Mouse (Mus musculus) 3134 (cell line): ENCODE measurements at regions not wholly inside any gene's neighbourhood (a gene's known extent, or its start where the extent isn't known, plus 50 kb on each side); places are given as distances from the start of the nearest gene placed in this dataset.
A peak's percentile ranks its signal among the peaks of the same experiment; 100 is the strongest.
"Not testable (repeated sequence)": the region's sequence is repeated elsewhere in the genome, so short reads cannot be mapped to it uniquely, and the experiment has no call there.

Experiments used
- DNase-seq: peaks from one replicate; pipeline ENCODE4 v3.0.0-alpha.2; 2011; ENCODE audit warnings: low spot score; ENCODE audit not compliant: insufficient read length; ENCODE audit errors: extremely low read depth

DNA sequence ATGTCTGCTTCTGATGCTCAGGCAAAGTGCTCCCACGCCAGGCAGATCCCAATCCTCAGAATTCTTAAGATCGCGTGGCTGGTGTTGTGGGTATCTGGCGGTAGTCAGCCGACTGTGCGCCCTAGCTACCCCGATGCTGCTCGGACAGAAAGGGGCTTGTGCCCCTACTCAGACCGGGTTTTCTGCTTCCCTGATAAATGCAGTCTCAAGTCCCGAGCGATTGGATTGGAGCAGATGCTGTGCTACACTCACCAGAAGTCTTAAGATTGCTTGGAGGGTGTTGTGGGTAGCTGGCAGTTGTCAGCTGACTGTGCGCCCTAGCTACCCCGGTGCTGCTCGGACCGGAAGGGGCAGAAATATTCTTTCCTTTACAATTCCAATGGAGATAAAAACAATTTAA lies 99.3 kb downstream of the Gm7489 start:
- DNase-seq = not testable (repeated sequence)

DNA sequence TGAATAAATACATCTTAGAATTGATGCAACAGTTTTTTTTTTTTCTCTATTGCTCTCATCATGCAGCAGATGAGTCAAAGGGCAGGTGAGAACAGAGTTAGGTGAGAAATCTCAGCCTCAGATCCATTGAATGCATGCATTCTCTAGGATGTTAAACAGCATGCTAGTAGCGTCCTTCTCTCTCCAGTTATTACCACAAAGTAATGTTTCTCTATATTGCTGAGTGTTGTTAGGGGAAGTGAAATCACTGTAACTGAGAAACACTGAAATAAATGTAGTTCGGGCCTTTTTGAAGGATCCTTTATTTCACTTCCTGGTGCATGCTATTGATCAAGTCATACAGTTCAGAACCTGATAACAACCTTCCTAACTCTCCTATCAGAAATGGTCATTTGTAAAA lies 105.2 kb downstream of the Gm7489 start:
- DNase-seq = no peak

DNA sequence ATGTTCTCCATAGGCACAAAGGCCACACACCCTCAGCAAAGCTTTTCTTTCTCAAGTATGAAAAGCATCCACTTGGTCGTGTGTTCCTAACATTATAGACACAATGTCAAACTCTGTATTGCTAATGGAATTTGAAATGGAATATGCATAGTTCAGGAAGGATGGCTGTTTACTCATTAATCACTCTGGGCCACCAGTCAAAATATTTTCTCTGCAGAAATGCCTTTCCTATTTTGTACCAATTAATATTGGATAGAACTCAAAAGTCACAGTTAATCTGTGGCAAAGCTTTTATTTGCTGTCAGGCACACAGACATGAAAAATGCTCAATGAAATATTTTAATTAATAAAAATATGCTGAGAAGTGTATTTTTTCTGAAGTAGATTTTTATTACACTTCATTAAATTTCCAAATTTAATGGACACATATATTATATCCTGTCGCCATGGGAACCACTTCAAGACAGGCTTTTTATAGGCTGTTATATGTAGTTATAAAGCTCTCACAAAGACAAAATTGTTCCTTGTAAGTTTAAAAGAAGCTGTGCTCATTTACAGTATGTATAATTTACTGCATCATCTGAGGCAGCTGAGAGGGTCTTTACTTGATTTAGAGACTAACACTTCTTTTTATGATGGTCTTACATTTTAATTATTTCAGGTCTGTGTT lies 110.6 kb downstream of the Gm7489 start:
- DNase-seq = no peak

DNA sequence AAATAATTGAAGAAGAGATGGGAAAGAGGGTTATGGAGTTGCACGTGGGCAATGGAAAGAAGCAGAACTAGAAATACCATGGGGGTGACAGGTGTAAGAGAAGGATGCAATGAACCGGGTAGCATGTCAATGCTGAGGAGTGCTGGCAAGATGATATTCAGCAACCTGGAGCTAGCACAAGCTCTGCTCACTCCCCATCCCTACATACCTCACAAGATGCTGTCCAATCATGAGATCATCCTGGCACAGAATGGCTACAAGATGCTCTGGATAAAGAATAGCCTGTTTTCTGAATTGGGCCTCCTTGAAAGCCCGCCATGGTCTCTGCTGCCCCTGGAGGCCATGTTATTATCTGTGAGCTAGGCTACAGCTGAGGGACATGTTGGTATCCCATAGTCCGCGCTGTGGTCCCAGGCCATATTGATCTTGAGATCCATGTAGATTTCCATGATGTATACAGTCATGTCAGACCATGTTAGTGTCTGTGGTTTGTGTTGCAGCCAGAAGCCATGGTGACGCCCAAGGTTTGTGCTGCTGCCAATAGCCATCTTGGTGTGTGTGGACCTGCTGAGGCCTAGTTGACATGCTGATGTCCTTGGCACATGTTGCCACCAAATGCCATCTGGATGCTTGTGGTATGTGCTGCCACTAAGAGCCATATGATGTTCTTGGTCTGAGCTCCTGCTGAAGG lies 114.0 kb downstream of the Gm7489 start:
- no peak for DNase-seq

DNA sequence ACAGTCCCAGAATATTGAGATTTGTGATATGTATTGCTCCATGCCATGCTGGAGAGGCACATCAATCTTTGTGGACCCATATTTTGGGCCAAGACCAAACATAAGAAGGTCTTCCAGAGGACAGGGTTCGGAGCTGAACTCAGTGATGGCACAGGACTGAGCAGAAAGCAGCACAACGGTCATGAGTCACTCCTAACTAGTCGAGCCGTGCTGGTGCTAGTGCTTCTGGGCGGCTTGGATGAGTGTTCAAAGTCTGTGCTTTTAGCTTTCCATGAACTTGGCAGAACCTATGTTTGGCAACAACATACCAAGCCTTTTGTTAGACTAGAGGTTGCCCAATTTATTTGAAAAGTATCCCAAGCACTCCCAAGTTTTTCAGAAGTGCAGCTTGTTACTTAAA lies 149.1 kb downstream of the Gm7489 start:
- no peak for DNase-seq

DNA sequence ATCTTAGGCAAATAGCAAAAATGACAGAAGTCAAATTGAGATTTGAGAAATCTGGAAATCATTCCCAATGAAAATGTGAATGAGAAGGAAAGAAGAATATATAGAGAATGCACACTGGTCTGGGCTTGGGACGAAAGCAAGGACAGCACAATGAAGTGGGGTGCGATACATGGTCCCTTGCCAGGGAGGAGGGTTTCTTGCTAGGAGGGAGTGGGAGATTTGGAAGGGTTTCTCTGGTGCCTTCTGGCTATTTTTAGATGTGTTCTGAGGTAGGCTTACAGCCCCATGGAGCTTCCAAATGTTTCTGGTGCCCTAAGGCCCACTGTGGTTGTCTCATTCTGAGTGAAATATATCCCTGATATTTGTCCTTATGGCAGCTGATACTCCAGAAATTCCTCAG lies 166.0 kb downstream of the Gm7489 start:
- no peak for DNase-seq

DNA sequence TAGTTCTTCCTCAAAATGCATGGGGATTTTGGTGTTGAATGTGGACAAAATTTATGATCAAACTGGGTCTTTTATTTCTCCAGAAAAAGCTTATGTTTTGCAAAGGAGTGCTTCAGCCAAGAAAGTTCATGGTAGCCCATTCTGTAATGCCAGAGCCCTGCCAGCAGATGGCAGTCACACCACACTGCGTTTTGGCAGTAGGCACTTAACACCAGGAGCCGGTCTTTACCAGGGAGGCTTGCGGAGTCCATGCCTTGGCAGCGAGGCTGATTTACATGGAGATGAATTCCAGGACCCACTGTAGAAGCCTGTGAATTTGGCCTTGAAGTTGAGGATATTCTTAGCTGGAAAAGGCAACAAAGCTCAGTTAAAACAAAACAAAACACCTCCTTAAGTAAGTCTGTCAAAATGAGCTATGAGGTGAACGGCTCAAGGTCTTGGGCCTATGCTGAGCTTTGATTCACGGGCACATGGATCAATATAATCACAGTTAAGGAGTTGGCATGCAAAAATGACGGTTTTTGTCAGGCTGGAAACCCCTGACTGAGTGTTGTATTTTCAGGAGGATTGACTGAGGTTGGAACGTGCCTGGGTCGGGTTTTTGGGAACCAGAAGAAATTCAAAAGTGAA lies 185.4 kb downstream of the Gm7489 start:
- peak; percentile 26 for DNase-seq

DNA sequence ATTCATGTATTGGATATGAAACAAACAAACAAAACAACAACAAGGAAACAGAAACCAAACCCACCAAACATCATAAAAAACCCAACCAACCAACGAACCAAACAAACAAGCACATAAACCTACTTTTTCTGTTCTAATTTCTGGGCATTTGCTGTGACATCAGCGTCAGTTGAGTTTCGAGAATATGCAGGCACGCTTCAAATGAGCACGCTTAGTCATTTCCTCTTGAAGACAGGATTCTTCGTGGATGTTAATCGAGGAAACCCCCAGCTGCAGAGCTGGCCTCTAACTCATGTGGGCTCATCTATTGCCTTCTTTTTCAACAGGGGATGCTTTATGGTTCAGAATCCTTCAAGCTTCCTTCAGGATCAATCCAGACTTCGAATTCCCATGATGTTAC lies 187.0 kb downstream of the Gm7489 start:
- no peak for DNase-seq

DNA sequence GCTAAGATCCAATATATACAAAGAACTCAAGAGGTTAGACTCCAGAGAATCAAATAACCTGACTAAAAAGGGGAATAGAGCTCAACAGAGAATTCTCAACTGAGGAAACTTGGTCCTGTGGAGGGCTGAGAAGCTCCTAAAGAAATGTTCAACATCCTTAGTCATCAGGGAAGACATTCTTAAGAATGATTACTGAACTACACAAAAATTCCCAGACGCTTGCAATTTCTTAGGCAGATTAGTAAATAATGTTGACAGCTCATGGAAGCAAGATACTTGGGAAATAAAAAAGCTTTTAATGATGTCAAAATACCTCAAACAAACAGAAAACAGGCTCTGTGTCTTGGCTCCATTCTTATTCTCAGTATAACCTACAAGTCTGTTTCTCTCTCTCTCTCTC lies 206.6 kb downstream of the Gm7489 start:
- DNase-seq = no peak

DNA sequence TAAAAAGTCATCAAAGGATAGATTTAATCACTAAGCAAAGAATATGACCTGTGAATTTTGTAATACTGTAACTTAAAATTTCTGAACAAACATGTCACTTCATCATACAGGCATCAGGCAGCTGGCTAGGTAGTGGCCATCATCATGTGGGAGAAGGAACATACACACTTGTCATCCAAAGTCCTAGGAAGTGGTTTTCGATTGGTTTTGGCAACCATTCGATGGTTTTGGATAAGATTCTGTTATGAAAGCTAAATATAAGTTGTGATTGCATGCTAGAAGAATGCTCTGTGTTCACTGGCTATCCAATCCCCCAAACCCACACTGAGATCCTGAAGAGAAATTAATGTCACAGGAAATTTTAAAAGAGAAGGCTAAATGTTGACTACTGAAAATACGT lies 207.7 kb downstream of the Gm7489 start:
- no peak for DNase-seq

DNA sequence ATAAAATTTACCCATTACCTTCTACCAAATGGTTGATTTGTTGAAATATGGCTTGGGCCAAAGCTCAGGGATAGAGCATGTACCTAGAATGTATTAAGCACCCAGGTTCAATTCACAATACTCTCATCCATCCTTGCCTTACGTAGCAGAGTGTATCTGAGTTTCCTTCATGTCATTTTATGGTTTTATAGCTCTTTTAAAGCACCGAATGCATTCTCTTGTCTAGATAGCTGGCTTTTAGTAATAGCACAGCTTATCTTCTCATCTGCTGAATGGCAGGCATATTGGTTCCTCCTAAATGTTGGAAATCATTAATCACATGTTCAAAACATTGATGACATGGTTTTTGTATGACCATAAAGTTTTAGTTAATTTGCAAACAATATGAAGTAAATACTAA lies 212.8 kb downstream of the Gm7489 start:
- no peak for DNase-seq

DNA sequence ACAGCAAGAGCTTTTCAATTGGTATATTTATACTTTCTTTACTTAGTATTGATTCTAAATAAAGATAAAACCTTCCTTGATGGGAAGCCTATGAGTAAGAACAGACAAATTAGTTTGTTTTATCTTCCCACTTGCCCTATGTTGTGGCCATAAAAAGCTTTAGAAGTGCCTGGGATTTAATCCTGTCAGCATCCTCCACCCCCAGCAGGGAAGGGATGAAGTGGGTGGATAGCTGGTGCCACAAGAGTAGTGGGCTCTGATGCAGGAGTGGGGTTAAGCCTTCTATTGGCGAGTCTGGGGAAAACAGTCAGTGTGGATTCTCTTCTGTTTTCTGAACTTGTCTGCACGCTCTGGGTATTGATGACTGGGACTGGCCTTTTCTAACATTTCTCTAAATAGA lies 227.7 kb downstream of the Gm7489 start:
- DNase-seq = no peak

DNA sequence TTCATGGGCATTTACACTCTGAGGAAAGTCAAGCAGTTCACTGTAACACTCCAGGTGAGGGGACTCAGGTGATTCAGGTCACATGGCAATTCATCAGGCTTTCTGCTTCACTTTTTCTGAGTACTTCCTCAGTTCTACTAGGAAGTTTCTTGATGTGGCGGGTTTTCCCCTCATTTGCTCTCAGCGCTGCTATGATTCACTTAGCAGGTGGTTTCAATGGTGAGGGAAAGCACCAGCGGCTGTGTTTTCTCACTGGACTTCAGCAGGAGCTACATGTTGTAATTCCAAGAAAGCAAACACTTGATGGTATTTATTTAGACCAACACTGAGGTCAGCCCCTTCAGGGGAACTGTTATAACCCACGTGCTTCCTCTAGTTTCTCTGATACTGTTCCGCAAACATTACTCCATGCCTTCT lies 229.4 kb downstream of the Gm7489 start:
- DNase-seq = no peak

DNA sequence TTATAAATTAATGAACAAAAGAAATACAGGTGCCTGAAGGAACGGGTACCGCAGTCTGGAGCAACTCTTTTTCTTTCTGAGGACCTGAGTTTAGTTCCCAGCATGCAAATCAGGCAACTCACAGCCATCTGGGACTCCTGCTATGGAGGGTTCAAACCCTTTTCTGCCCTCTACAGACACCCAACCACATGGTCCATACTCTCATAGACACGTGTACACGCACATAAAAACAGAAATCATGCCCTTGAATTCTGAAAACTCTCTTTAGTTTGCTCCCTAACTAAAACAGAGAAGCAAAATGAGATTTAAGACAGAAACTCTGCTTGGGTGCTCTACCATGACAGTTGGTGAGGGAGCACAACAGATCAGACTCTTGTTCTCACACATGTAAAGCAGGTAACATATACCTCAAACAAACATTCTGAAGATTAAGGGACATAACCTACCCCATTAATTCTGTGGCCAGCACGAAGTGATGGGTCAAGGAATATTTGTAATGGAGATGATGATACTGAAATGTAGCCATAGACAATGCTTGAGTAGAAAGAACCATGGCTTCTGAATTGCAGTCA lies 233.3 kb downstream of the Gm7489 start:
- no peak for DNase-seq

DNA sequence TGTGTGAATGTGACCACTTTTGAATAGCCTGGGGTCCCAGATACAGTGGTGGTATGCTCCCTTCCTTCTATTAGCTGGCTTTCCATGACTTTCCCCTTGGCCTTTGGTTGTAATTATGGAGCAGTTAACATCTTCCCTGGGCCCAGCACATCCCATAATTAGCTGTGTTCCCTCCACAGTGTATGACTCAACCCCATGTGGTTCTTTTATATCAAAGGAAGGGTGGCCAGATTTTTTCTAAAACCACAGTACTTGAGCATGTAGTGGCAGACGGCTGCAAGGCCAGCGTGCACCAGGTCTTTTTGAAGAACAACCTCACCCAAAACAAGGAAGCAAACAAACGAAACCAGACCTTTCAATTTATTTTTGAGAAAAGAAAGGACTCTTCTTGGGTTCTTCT lies 235.8 kb downstream of the Gm7489 start:
- no peak for DNase-seq

DNA sequence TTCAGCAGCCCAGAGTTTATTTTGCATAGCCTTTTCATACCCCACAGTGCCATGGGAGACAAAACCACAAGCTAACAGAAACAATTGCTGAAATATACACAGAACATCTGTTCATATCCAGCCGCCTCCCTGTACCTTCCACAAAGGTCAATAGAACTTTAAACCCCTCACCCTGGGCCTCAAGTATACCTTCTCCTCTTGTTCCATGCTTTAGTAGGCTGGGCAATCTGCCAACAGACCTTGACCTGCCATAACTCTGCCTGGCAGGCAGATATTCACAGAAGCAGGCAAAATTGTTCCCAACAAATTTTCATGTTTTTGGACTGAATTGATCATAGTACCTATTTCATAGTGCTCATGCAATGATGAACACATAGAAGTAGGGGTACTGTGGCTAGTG lies 279.6 kb downstream of the Gm7489 start:
- no peak for DNase-seq

DNA sequence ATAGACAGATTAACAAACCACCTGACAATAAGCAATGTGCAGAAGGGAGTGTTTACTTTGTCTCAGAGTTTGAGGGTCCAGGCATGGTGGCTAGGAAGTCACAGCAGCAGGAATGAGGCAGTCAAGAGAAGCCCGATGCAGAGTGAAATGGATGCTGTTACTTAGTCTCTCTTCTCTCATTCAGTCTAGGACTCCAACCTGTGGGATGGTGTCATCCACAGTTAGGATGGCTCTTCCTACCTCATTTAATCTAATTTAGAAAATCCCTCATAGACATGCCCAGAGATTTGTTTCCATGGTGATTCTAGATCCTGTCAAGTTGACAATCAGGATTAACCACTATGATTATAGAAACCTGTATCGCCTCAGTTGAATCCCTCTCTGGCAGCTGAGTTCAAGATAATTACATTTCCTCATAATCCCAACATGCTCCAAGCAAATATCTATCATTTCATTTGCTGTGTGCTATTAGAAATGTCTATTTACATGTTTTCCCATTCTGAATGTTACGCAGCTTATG lies 283.2 kb downstream of the Gm7489 start:
- no peak for DNase-seq

DNA sequence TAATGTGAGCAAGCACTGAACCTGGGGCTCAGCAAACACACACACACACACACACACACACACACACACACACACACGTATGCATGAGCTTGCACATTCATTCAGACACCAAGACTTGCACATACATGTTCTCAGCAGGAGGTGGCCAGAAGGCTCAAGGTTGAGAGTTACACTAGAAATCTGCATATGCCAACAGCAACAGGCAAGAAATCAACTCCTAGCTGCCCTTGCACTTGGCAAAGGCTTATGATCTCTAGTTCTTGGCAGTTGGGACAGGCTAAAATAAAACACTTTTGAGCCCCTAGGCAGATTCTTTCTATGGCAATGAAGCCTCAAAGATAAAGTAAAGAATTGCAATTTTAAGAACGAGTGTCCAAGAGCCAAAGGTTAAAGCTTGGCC lies 292.5 kb downstream of the Gm7489 start:
- DNase-seq = no peak

DNA sequence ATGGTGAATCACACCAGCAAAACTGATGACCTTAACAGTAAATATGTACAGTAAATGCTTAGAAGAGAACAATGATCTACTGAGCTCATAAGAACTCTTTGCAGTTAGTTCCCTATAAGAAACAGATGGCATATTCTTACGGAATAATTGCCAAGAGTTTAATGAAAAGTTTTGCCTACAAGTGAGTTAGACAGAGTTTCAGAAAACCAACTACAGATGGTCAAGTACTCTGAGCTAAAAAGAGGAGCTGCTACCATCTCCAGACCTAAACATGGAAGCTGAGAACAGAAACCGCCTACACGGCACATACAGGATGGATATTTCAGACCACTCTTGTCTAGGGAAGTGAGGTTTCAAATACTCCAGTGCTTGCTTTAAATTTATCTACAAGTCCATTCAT lies 293.1 kb downstream of the Gm7489 start:
- DNase-seq = no peak
